Mouse (Mus musculus): ENCODE data around the gene Adcy5.
A peak's percentile ranks its signal among the peaks of the same experiment; 100 is the strongest.

The Adcy5 gene

DNA sequence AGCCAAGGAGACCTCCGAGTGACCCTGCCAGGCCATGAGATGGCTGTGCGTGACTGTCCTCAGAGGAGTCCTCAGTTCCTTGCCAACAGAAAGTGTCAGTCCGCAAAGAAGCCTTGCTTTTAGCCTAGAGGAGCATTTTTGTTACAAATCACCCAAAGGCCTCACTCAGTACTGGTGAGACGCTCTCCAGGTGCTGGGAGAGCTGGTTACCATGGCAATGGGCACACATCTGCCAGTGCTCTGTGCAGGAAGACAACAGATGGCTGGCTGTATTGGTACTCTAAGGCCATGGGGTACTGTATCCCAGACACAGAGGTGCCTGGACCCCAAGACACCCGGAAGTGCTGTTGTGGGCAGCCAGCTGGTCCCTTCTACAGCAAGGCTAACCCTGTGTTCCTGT lies 51.0 kb downstream of the Adcy5 start:
- DNase-seq (ENCODE audit: inconsistent ontology term) = no peak

DNA sequence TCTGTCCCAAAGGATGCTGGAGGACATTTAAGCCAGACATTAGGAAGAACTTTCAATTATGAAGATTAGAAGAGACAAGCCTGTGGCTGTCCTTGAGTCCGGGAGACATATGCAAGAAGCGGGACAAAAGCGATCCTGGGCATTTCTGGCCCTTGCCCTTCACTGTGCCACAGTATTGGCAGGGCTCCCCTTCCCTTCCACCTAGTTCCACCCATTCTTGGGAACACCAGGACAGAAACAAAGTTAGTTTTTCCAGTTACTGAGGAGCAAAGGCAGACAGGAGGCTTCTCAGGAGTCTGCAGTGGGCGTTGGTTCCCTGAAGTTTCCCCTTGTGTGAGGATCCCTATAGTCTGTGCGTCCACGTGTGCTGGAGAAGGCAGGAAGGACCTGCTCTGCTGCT lies 51.7 kb downstream of the Adcy5 start:
- DNase-seq (ENCODE audit: inconsistent ontology term) = no peak

DNA sequence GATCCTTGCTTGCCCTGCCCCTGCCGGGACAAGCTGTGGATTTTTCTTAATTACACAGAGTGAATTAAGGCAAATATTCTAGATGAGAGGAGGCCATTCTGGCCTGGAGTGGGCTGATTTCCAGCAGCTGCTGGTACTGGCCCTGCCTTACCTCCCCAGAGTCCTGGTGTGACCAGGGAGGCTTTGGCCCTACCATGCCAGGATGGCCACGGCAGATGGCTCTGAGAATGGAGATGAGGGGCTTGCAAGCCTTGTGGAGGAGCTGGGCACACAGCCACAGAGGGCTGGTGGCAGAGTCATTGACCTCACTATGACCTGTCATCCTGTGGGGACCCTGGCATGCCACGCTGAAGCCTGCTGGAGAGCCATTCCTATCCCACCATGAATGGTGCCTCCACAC lies 54.1 kb downstream of the Adcy5 start:
- no peak for DNase-seq (ENCODE audit: inconsistent ontology term)

DNA sequence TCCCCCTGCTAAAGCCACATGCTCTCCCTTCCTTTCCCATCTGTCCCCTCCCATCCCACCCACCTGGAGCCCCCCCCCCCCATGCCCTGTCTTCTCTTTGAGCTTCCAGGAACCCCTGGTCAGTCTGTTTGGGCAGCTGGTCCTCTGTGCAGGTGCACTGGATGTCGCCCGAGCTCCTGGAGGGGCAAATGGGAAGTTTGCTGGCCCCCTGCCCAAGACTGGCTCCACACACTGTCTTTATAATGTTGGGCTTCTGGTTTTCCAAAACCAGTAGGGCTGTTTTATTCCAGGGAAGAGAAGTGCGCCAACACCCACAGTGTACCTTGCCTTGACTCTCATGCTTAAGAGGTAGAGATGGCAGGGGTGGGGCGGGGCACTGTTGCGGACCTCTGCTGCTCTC lies 55.1 kb downstream of the Adcy5 start:
- no peak for DNase-seq (ENCODE audit: inconsistent ontology term)

DNA sequence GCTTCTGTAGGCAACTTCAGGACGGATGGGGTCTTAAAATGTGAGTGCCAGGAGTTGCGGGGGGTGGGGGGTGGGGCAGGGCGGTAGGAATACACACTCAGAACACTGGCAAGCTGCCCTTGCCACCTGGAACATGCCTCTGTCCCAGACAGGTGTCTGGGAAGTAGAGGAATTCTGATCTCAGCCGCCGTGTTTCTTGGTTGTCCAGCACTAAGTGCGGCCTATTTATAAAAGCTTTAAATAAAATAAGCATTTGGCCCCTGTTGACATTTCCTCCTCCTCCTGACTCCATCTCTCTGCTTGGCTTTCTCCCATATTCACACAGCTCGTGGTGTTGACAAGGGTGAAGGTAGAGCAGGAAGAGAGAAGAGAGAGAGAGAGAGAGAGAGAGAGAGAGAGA lies 60.4 kb downstream of the Adcy5 start:
- DNase-seq (ENCODE audit: inconsistent ontology term) = peak; percentile 26

DNA sequence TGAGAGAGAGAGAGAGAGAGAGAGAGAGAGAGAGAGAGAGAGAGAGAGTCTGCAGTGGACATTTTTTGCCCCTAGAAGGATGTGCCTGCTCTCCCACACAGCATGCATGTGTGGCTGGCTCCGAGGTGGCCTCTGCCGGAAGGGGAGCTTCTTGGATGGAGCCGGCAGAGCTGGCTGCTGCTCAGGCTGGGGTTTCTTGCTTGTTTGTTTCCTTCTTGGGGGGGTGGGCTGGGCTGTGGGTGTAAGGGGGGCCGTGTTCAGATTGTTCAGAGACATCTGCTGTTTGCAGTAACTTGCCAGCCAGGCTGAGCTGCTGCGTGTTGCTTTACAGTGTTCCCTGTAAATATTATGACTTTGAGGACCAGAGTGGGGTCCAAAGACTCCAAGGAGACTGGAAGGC lies 60.8 kb downstream of the Adcy5 start:
- DNase-seq (ENCODE audit: inconsistent ontology term) = peak; percentile 17

DNA sequence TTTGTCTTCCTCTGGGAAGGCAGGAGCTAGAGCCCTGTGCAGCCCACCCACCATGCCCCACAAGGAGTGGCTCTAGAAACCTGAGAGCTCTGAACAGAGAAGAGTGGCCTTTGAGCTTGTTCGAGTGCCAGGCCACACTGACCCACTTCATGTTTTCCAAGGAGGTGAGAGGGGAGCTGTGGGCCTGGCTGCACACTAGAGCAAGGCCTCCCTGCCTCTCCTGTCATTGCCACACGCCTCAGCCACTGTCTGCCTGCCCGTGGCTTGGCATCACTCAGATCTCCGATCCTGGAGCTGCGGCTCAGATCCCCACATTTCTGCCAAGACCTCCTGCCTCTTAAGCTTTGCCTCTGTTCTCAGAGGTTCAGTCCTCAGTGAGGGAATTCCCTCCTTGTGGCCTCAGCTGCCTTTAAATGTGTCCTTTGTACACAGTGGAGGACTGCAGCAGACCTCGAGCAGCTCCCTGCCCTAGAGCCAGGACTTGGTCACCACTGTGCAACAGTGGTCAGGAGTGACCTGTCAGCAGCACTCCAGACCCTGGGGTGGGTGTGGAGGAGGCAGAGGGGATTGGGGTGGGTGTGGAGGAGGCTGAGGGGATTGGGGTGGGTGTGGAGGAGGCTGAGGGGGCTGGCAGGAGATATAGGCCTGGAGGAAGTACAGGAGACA lies 62.3 kb downstream of the Adcy5 start:
- DNase-seq (ENCODE audit: inconsistent ontology term) = peak; percentile 10

DNA sequence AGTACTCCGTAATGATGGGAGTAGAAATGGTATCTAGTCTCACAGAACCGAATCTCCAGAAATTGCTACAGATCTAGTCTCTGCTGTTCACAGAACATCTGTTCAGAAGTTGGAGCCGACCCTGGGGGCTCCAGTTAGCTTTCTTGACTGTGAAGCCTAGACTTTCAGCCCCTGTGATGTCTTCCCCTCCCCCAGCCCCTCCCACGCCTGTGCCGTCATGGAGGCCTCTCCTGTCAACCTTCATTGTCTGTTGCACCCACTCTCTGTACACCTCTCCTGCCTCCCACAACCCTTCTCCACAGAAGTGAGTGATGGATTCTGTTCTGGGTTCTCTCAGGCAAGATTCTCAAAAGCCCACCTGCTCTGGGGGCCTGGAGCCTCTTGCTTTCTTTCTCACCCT lies 65.7 kb downstream of the Adcy5 start:
- DNase-seq (ENCODE audit: inconsistent ontology term) = no peak

DNA sequence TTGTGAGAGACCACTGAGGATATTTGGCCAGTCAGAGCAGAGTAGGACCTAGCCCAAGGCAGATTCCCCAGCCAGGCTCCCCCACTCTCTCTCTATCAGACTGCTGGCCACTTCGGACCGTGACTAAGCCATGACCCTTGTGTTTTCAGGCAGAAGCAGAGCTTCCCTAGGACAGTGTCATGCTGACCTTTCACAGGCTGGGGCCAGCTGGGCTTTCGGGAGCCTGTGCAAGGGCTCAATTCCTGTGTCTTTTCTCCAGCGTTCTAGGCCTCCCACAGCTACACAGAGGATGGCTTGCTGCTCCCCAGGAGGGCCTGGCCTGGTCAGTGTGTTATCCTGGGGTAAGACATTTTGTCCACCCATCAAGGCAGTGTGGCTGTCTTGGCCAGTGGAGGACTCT lies 66.9 kb downstream of the Adcy5 start:
- no peak for DNase-seq (ENCODE audit: inconsistent ontology term)

DNA sequence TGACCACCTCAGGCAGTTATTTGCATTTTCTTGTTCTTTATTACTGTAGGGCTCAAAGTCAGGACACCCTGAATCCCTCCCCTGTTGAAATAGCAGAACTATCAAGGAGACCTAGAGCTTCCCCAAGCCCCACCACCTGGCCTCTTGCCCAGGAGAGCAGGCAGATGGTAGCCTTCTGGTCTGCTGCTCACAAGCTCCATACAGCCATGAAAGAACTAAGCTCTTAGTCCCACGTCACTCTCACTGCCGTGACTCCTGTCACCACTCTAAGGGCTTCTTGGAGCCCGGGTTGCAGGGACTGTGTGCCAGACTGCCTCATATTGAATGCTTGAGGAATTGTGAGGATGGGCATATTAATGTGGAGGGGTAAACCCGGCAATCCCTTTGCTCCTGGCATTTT lies 69.3 kb downstream of the Adcy5 start:
- DNase-seq (ENCODE audit: inconsistent ontology term) = no peak

DNA sequence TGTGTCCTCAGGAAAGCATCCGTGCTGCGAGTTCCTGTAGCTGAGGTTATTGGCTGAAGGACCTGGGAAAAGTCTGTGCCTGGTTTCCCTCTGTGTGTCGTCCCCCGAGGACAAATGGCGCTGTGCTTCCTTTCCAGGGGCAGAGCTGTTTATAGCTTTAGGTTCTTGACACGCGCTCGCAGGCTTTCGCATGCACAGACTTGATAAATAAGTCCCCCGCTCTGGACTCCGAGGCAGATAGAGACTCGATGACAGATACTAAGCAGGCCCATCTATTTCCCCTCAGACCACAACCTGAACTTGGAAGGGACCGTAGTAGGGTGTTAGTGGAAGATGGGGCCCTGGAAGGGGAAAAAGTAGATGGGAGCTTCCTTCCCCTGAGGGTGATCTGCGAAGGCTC lies 70.0 kb downstream of the Adcy5 start:
- DNase-seq (ENCODE audit: inconsistent ontology term) = no peak

DNA sequence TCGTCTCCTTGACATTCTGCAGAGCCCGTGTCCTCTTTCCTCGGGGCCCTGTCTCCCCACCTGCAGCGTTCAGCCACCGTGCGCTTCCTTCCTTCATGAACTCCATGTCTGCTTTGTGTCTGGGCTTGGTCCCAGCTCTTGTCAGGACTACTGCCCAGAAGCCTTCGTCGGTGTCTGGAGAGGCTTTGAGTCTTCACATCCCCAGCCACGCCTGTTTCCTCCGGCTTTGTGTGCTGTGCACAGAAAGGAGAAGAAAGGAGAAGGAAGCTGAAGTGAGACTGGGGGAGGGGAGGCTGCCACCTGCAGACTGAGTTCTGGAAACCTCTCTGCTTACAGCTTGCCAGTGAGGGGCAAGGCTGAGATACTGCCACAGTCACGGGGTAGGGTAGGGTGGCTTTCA lies 74.9 kb downstream of the Adcy5 start:
- DNase-seq (ENCODE audit: inconsistent ontology term) = no peak

DNA sequence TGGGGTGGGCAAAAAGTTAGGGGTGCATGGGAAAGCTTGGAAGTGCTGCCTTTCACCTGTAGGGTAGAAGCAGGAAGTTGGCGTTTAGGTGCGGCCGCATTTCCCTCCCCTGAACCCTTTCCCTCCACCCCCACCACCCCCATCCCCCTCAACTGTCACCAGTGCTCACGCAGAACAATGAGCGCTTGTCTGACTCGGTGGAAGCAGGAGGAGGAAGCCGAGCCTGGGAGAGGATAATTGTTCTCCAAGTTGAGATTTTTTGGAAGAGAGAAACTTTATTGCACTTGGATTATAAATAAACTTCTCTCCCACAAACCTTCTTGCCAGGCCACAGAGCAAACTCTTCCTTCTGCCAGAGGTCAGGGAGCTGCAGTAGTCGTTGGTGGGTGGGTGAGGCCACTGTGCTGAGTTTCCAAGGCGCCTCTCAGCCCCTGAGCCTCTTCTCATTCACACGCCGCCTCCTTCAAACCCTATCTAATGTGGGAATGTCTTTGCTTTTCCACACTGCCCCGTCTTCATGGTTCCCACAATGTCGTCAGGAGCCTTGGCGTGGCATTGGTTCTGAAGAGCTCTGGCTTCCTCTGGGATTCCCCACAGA lies 77.6 kb downstream of the Adcy5 start:
- peak; percentile 46 for DNase-seq (ENCODE audit: inconsistent ontology term)

DNA sequence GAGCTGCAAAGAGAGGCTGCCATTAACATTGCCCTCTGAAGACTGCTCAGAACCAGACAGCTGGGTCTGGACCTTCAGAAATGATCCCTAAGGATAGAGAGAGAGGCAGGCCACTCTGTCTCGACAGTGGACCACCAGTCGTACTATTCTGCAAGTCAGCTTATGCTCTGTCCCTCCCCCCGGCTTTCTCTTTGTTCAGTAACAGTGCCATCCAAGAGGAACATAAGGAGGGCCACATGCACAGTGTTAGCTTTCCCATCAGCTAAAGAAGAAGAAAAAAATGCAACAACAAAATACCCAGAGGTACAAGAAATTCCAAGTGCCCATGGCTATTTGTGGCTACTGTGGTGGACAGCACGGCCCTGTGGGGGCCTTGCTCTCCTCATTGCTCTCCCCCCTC lies 78.7 kb downstream of the Adcy5 start:
- DNase-seq (ENCODE audit: inconsistent ontology term) = no peak

DNA sequence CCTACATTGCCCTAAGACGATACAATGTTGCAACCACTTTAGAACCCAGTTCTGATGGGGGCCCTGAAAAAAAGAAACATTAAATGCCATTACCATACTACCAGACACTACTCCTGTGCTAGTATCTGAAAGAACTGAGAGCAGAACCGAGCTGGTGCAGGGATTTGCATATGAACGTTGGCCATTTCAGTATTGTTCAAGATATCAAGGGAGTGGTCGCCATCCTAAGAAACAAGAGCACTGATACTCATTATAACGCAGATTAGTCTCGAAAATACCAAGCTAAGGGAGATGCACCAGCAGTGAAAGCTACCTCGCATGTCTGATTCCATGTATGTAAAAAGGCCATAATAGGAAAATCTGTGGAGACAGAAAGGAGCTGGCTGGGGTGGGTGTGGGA lies 82.4 kb downstream of the Adcy5 start:
- DNase-seq (ENCODE audit: inconsistent ontology term) = no peak

DNA sequence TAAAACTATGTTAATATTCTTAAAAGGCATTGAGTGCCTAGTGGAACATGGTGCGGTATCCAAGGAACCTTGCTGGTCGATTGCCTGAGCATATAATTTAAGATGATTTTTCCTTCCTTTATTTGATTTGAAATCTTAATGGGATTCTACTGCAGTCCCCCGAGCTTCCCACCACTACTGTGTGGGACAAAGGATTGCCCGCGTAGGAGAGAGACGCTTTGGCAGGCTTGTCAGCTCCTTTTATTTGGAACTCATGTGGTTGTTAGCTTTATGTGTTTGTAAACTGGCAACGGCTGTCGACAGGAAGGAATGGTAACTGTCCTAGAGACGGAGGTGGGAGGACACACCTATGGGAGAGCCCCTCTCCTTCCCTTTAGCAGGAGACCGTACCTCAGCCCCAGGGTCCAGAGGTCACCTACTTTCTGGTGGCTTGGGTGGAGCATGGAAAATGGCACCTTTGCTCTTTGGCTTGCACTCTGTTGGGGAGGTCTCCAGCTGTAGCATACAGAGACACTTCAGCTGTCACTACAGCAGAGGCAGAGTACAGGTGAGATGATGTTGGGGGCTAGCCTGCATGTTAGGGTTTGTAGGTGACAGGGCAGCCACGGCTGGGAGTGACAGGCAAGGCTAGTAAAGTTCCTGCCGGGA lies 84.8 kb downstream of the Adcy5 start:
- DNase-seq (ENCODE audit: inconsistent ontology term) = no peak

DNA sequence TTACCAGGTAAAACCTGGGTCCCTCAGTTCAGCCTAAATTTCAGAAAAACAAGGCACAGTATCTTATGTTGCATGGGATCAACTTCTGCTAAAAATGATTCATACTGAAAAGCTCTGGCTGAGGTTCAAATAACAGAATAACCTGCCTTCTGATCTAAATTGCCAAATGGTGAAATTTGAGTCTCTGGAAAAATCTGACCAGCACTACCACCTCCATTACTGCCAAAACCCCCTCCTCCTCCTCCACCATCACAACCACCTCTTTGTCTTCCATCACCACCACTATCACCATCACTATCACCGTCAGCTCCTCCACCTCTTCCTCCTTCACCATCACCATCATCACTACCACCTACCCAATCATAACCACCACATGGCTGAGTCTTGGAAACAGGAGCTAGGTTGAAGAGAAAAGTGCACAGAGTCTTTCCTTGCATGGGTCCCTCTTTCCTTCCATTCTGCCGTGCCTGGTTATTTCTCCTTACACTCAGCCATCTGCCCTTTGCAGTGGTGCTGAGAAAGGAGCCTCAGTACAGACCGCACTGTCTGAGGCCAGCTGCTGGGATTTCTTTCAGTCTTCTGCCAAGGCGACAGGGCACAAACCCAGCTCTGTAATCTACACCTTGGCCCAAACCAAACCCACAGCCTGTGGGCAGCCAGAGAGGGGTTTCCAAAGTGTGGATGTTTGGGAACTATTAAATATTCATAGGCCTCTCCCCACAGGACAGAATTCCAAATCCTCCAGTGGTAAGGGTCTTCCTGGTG lies 85.5 kb downstream of the Adcy5 start:
- peak; percentile 20 for DNase-seq (ENCODE audit: inconsistent ontology term)

DNA sequence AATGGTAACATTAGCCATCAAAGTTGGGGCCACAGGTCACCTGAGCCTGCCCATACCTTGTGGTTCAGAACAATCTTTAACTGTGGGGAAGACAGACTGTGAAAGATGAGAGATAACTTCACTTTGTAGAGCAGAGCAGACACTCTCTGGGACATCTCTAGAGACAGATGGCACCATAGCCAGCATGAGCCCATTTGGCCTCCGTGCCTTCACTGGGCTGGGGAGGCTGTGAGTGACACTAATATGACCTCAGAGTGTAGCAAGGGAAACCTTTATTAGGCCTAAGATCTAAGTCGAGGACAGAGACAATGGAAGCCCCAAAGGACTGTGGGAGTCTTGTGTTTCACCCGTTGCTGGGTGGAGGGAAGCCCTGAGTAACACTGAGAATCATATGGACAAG lies 92.7 kb downstream of the Adcy5 start:
- DNase-seq (ENCODE audit: inconsistent ontology term) = no peak

DNA sequence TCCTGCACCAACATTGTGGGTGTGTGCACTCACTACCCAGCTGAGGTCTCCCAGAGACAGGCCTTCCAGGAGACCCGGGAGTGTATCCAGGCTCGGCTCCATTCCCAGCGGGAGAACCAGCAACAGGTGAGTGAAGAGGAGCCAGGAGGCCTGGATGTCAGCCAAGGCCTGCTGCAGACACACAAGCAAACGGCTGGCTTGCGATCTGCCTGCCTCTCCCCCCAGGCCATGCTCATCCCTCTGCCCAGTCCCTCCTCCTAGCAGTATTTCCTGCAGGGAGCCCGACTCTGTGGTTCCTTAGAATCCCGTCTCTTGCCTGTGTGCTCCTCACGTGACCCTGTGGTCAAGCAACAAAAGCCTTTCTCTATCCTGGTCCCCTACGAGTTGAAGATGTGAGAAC lies 94.1 kb downstream of the Adcy5 start:
- DNase-seq (ENCODE audit: inconsistent ontology term) = peak; percentile 22

DNA sequence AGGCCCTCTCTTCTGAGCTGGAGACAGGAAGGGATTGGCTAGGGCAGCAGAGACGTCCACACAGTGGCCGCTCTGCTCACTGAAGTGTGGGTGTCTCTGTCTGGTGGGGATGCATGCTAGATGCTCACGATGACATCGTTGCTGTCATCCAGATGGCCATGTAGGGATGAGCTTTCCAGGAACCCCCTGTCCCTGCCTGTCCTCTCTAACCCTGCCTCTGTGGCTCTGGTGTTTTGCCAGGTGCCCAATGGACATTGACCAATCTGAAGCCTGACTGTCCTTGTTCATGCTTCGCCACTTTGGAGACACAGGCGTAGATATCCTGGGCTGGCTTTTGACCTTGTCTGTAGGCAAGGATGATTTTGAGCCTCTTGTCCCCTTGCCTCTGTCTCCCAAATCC lies 95.1 kb downstream of the Adcy5 start:
- no peak for DNase-seq (ENCODE audit: inconsistent ontology term)

DNA sequence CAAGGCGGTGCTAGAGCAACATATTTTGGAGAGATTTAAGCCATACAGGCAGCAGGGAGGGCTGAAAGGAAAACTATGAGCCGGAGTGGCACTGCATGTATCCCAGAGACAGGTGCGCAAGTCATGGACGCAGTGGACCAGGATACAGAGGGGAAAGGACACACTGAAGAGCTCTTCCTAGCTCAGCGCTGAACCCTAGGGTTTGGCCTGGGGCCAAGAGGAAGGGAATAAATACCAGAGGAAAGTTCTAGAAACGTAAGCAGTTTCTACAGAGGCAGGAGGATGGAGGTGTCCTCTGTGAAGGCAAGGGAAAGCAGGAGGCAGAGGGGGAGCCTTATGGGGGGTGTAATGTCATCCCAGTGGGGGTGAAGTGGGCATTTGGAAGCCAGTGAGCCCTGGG lies 97.0 kb downstream of the Adcy5 start:
- no peak for DNase-seq (ENCODE audit: inconsistent ontology term)

DNA sequence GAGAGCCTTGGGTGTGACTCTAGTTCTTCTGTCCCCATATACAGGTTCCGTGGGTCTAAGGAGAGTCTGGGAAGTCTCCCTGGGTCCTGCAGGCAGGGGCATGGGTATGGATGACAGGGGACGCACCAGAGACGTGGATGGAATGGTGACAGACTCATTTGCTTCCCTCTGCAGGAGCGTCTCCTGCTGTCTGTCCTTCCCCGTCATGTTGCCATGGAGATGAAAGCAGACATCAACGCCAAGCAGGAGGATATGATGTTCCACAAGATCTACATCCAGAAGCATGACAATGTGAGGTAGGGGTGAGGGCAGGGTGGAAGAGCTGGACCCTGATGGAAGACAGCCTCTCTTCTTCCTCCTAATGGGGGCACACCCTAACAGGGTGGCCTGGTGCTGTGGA lies 98.3 kb downstream of the Adcy5 start:
- no peak for DNase-seq (ENCODE audit: inconsistent ontology term)

DNA sequence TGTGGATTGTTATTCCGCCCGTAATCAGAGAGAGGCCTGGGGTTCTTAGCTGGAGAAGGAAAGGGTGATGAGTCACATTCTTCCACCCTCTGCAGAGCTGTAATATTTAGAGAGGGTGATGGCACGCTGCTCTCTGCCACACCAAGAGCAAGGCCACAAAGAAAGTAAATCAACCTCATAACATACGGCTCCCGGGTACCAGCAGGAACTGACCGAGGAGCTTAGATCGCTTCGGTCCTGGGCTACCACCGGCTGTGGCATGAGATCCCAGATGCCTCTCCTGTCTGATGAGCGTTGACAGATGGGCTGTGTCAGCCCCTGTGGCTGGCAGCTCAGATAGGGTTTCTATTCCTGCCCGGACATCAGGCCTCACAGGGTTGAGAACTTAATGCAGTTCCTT lies 101.3 kb downstream of the Adcy5 start:
- peak; percentile 24 for DNase-seq (ENCODE audit: inconsistent ontology term)

All from Muller cell, postnatal 12 days (primary cell).